Mouse (Mus musculus): ENCODE results near the gene Ptk6. TPM values are rescaled to one million over a fixed set of nuclear protein-coding genes. Genes with fewer than 3 reads are reported as not detected.

The Ptk6 gene
- total RNA-seq, 2 experiments from 2014 or later: not detected

DNA sequence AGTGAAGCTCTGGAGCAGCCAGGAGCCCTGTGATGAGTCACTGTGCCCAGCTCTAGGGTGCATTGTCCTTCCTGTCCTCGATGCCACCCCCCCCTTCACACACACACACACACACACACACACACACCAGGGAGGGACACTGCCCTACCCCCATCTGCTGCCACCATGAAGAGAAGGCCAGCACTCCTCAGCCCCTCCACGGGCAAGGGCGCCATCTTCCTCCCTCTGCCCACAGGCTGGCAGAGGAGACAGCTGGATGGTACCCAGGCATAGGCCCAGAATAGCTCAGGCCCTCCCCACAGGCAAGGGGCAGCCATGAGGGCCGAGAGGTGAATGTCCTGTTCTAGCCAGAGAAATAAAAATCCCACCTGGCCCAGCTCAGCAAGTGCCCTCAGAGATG is 46.8 kb downstream of the Ptk6 start:
- DNase-seq: peak; percentile 90
- Histone ChIP-seq H3K4me3 (peak overlapping the region; percentile 88), H3K27ac (peak overlapping the region; percentile 99)
- no peak for TF ChIP-seq CTCF (IDR thresholded peaks at IDR 0.05)
- intact Hi-C loops (cut with DNase I): no loop called here

DNA sequence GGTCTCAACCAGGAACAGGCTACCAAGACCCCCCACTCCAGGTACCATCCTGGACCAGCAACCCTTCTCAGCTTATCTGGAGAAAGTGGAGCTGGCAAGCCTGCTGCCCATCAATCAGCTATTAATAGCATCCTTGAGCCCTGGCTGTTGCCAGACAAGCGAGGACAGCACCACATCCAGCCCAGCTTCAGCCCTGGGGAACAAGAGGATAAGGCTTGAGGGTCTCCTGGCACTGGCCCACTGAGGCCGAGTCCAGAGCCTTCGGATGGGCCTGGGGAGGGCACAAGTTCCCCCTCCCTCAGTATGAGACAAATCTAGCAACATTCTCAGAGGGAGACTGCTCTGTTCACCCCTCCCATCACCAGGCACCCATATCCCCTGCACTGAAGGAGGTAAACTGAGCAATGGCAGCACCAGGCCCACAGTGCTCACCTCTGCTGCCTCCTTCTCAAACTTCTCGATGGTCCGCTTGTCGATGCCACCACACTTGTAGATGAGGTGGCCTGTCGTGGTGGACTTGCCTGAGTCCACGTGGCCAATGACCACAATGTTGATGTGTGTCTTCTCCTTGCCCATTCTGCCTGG is 47.7 kb downstream of the Ptk6 start:
- peak overlapping the region; percentile 88 for H3K4me3 ChIP-seq

GRCm38 (mm10) chr2:181154361-181154760 is 48.2 kb downstream of the Ptk6 start:
- intact Hi-C loops (cut with DNase I): no loop called here
- no peak for DNase-seq
- Histone ChIP-seq H3K27ac (peak overlapping the region; percentile 99), H3K4me3 (peak overlapping the region; percentile 88)
- TF ChIP-seq CTCF (IDR thresholded peaks at IDR 0.05): no peak

More for the DNA sequence above, 47.7 kb downstream of the Ptk6 start:
- TF ChIP-seq CTCF (IDR thresholded peaks at IDR 0.05): no peak
- intact Hi-C loops (cut with DNase I): no loop called here
- peak; percentile 80 for DNase-seq
- H3K27ac ChIP-seq: peak overlapping the region; percentile 99

DNA sequence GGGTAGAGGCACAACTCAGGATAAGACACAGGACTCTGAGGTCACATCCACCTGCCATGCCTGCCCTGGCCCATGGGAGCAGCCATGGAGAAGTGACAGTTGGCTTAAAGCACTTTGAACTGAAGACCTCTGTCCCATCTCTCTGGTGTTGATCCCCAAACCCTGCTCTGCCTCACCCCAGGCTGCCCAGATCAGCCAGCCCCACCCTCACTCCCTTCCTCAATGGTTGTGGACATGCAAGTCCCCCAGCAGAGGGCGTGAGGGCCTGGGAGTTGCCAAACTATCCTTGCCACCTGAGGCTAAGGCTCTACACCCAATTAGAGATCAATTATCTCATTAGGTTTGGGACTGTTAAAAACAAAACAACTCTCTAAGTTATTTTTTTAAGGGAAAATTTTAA is 48.8 kb downstream of the Ptk6 start:
- peak overlapping the region; percentile 88 for H3K4me3 ChIP-seq
- H3K27ac ChIP-seq: peak overlapping the region; percentile 99
- DNase-seq: peak; percentile 73
- intact Hi-C loops (cut with DNase I): no loop called here
- peak; percentile 71 for TF ChIP-seq CTCF (IDR thresholded peaks at IDR 0.05)

DNA sequence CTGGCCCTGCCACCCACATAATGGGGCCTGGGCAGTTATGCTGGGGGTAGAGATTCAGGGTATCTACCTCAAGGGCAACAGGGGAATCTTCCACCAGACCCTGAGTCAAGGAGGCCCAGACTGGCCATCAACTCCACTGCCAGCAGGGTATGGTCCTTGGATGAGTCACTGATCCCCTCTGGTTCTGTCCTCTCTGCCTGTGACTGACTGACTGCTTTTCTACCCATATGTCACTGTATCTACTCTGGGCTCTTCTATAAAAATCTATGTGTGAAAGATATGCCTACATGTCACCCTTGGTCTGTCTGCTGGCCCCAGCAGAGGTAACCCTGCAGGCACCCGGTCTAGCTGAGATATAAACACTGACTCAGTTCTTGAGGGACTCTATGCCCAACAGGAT is 49.5 kb downstream of the Ptk6 start:
- DNase-seq: no peak
- intact Hi-C loops (cut with DNase I): no loop called here
- no peak for TF ChIP-seq CTCF (IDR thresholded peaks at IDR 0.05)
- H3K27ac ChIP-seq: peak overlapping the region; percentile 99
- peak overlapping the region; percentile 88 for H3K4me3 ChIP-seq

- Histone ChIP-seq H3K4me3 (peak overlapping the region; percentile 88), H3K27ac (peak overlapping the region; percentile 99)
- no peak for TF ChIP-seq CTCF (IDR thresholded peaks at IDR 0.05)
- intact Hi-C loops (cut with DNase I): no loop called here
- DNase-seq: no peak
These were observed 49.9 kb downstream of the Ptk6 start for GRCm38 (mm10) chr2:181152701-181153100.

GRCm38 (mm10) chr2:181150281-181150680 is 52.3 kb downstream of the Ptk6 start:
- intact Hi-C loops (cut with DNase I): no loop called here
- peak overlapping the region; percentile 69 for H3K27ac ChIP-seq
- no peak for TF ChIP-seq CTCF (IDR thresholded peaks at IDR 0.05)
- DNase-seq: no peak
- peak overlapping the region; percentile 88 for H3K4me3 ChIP-seq

DNA sequence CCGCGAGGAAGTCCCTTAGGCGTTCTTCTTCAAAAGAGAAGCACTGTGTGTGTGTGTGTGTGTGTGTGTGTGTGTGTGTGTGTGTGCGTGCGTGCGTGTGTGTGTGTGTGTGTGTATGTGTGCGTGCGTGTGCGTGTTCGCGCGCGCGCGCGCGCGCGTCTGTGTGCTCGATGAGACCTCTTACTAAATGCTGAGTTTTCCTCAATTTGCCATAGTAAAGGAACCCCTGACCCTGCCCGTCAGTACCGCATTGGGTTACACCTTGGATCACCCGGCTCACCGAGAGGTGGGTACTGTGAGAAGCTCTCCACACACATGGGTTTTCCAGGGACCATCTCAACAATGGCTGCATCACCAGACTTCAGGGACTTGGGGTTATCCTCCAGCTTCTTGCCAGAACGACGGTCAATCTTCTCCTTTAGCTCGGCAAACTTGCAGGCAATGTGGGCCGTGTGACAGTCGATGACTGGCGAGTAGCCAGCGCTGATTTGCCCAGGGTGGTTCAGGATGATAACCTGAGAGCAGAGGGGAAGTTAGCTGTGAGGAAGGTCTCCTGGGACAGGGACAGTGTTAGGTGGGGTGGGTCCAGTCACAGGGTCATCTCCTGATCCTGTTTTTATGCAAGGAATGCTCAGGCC is 54.2 kb downstream of the Ptk6 start:
- peak overlapping the region; percentile 86 for H3K27ac ChIP-seq
- intact Hi-C loops (cut with DNase I): no loop called here
- no peak for TF ChIP-seq CTCF (IDR thresholded peaks at IDR 0.05)
- H3K4me3 ChIP-seq: peak overlapping the region; percentile 88
- DNase-seq: peak; percentile 63

DNA sequence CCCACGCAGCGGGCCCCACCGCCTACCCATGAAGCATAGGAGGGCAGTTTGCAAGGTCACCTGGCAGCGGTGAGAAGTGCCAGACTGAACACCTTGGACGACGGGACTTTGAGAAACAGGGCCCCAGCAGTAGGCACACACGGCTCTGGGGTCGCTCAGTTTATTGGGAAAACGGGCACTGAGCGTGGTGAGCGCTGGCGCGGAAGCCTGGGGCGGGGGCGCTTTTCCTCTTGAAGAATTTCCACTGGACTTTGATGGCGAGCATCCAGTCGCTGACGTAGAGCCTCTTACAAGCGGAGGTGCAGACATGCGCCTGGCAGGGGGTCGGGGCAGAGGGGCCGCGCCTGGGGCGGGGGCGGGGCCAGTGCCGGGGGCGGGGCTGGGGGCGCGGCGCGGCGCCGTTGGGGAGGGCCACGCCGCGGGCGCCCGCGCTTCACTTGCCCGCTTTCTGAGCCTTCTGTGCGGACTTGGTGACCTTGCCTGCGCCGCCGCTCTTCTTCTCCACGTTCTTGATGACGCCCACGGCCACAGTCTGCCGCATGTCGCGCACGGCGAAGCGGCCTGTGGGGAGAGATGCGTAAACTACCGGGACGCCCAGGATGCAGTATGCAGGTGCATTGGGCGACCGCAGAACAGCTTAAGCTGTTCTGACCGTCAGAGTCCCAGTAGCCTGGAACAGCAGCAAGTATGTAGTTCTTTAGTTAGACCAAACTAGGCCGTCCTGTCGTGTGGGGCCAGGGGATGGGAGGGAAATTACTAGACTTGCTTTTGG is 54.9 kb downstream of the Ptk6 start:
- TF ChIP-seq CTCF (IDR thresholded peaks at IDR 0.05): no peak
- peak; percentile 60 for DNase-seq
- intact Hi-C loops (cut with DNase I): no loop called here
- Histone ChIP-seq H3K4me3 (peak overlapping the region; percentile 70), H3K27ac (peak overlapping the region; percentile 86)

DNA sequence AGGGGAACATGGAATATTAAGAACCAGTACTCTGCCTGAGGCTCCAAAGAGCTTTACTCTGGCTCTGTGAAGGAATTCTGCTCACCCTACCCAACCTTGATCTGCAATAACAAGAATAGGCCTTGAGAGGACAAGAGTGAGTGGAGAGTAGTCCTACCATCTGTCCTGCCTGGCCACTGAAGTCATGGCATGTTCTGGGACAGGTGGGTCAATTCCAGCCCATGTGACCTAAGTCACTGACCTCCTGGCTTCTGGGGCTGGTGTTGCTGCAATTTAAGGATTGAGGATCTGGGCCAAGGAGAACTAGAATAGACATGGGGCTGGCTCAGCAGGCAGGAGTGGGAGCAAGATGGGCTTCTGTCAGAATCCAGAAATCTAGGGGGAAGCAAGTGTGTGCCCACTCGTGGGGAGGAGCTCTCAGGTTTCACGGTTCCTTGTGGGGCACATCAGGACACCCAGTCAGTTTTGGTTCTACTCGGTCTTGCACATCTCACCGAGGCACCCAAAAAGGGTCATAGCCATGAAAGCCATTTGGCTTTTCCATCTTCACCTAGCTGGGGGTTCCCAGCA is 55.5 kb downstream of the Ptk6 start:
- H3K4me3 ChIP-seq: peak overlapping the region; percentile 70
- peak overlapping the region; percentile 86 for H3K27ac ChIP-seq
- DNase-seq: peak; percentile 82
- intact Hi-C loops (cut with DNase I): no loop called here
- no peak for TF ChIP-seq CTCF (IDR thresholded peaks at IDR 0.05)

- no peak overlapping the region for H3K27ac ChIP-seq
- TF ChIP-seq CTCF (IDR thresholded peaks at IDR 0.05): no peak
- intact Hi-C loops (cut with DNase I): no loop called here
- no peak for DNase-seq
- H3K4me3 ChIP-seq: no peak overlapping the region
These were observed 57.9 kb downstream of the Ptk6 start for GRCm38 (mm10) chr2:181144675-181145074.

Other genes starting within 250 kb of the Ptk6 start
- gene Nkain4, start 248.1 kb downstream of the Ptk6 start, total RNA-seq (2021): under 1 TPM in 1 of 2 experiments, not detected in 1; 0.78 TPM
- 10 to 100 TPM; 32.5 to 38.5 TPM for gene Arfgap1, start 235.6 kb downstream of the Ptk6 start, total RNA-seq (2021)
- 1 to 10 TPM; 1.1 to 2.3 TPM for gene Col20a1, start 216.3 kb downstream of the Ptk6 start, total RNA-seq (2021)
- gene Chrna4, start 159.2 kb downstream of the Ptk6 start, total RNA-seq (2021): not detected
- not detected for gene Kcnq2, start 67.5 kb downstream of the Ptk6 start, total RNA-seq (2021)
- gene Eef1a2, start 45.8 kb downstream of the Ptk6 start, total RNA-seq (2021): 1,000 to 10,000 TPM; 2,005 to 2,177 TPM
- 10 to 100 TPM; 39.1 to 46.2 TPM for gene Ppdpf, start 15.5 kb downstream of the Ptk6 start, total RNA-seq (2021)
- under 1 TPM; 0.17 to 0.28 TPM for gene Srms, start 10.4 kb upstream of the Ptk6 start, total RNA-seq (2021)
- not detected for gene Fndc11, start 17.2 kb upstream of the Ptk6 start, total RNA-seq (2021)
- 1 to 10 TPM; 2.8 to 4.9 TPM for gene Helz2, start 39.2 kb upstream of the Ptk6 start, total RNA-seq (2021)
- 10 to 100 TPM in 1 of 2 experiments, 1 to 10 TPM in 1; 7.3 to 12.0 TPM for gene Gmeb2, start 85.2 kb upstream of the Ptk6 start, total RNA-seq (2021)
- not detected for gene Stmn3, start 111.7 kb upstream of the Ptk6 start, total RNA-seq (2021)
- 10 to 100 TPM; 12.0 to 13.0 TPM for gene Rtel1, start 117.0 kb upstream of the Ptk6 start, total RNA-seq (2021)
- gene Zgpat, start 162.1 kb upstream of the Ptk6 start, total RNA-seq (2021): 10 to 100 TPM; 13.7 to 14.8 TPM
- gene Arfrp1, start 162.6 kb upstream of the Ptk6 start, total RNA-seq (2021): 10 to 100 TPM; 23.6 to 30.8 TPM
- gene Lime1, start 177.3 kb upstream of the Ptk6 start, total RNA-seq (2021): 1 to 10 TPM; 5.8 to 6.2 TPM

Measured in gastrocnemius, adult 2 months (tissue).